Mouse (Mus musculus) CH12.LX (cell line): Measurements from ENCODE around the gene Fgf12.

Source experiments
- CTCF ChIP-seq, 2 experiments: IDR thresholded peaks in 1 of 2; conservative IDR thresholded peaks in 1 of 2; 2 replicates each; pipeline ENCODE4 v1.5.1; 2011 to 2012; ENCODE audit warnings: low read depth in 2 of 2, low read length in 2 of 2, improper control_type of control experiment in 1 of 2, inconsistent platforms in 1 of 2, mild to moderate bottlenecking in 1 of 2, moderate library complexity in 1 of 2
- MAZ ChIP-seq: IDR thresholded peaks from 2 replicates; pipeline ENCODE4 v1.6.1; 2012; ENCODE audit warnings: low read depth, mild to moderate bottlenecking, inconsistent platforms, low read length, improper control_type of control experiment, moderate library complexity
- SIN3A ChIP-seq: IDR thresholded peaks from 2 replicates; pipeline ENCODE4 v1.6.1; 2012; ENCODE audit warnings: low read length, improper control_type of control experiment, inconsistent platforms

DNA sequence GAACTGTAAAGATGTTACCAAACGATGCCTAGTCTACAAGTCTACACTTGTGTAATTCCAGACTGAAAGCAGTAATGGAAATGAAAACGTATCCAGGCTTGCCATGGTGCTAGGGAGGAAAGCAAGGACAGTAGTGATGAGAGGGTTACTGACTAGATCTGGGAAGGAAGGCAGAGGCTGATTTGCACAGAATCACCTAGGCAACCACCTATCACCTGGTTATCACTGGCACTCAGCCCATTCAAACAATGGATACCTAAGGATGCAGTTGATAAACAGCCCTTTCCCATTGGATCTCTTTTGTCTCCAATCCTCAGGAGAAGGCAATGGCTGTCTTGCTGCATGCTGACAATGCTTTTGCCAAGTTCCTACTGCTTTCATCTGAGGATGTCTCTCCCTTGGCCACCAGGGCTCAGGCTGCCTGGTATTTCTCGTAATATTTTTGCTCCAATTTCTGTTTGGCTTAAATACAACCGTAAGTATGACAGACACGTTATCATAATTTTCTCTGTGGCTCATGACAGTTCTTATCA is 84.0 kb downstream of the Fgf12 start:
- no peak for TF ChIP-seq MAZ
- no peak for TF ChIP-seq SIN3A
- no peak for TF ChIP-seq CTCF (conservative IDR thresholded peaks at IDR 0.05 in 1 of 2, IDR thresholded peaks at IDR 0.05 in 1 of 2; ENCODE audit: low read depth in 2 of 2, low read length in 2 of 2)
